Mouse (Mus musculus): ENCODE data around the gene Acvr1b. TPM values are rescaled to one million over a fixed set of nuclear protein-coding genes. Genes with fewer than 3 reads are reported as not detected.

Gene Acvr1b
- total and polyA plus RNA-seq, 2 experiments from 2014 or later = 17.4 to 80.4 TPM

DNA sequence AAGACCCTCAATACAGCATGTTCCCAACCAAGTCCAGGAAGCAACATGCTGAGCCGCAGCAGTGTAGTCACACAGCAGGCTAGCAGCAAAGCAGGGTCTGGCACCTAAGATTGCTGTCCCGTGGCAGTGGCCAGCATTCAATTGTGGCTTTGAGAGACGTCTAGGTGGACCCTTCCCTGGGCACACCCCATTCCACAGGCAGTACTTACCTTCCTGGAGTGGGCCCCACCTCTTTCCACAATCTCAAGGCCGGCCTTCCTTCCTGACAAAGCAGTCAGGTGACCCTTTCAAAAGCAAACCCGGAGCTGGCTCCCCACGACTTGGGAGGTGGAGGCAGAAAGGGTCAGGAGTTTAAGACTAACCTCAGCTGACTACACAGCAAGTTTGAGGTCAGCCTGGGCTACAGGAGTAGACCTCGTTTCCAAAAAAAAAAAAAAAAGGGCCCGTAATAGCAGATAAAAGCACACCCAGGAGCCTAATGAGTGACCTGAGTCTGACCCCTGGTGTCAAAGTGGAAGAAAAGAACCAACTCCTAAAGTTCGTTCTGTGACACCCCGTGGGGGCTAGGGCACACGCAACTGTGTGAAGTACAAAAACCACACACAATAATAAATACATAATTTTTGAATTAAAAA, 59.9 kb downstream of the Acvr1b start:
- no peak overlapping the region for H3K27ac ChIP-seq (ENCODE audit: low read depth, low read length)
- no peak for DNase-seq
- no peak for TF ChIP-seq CTCF (IDR thresholded peaks at IDR 0.05; ENCODE audit: low read depth)
- H3K4me1 ChIP-seq (ENCODE audit: insufficient read depth) = no peaks in the 10 kb centered on the region
- H3K4me3 ChIP-seq (ENCODE audit: low read depth, low read length) = no peak overlapping the region
- H3K9ac ChIP-seq = no peak overlapping the region
- WGBS = 22% methylated on average over 11 of the region's 11 CpGs
- no peak overlapping the region for H3K4me2 ChIP-seq (ENCODE audit: low read depth)
- no peak for ATAC-seq
- peaks cover 13% of the 10 kb centered on the region for H3K36me3 ChIP-seq (ENCODE audit: insufficient read depth)
- no peaks in the 10 kb centered on the region for H3K9me3 ChIP-seq (ENCODE audit: low read length)
- H3K27me3 ChIP-seq (ENCODE audit: insufficient read depth, low read length) = no peaks in the 10 kb centered on the region

DNA sequence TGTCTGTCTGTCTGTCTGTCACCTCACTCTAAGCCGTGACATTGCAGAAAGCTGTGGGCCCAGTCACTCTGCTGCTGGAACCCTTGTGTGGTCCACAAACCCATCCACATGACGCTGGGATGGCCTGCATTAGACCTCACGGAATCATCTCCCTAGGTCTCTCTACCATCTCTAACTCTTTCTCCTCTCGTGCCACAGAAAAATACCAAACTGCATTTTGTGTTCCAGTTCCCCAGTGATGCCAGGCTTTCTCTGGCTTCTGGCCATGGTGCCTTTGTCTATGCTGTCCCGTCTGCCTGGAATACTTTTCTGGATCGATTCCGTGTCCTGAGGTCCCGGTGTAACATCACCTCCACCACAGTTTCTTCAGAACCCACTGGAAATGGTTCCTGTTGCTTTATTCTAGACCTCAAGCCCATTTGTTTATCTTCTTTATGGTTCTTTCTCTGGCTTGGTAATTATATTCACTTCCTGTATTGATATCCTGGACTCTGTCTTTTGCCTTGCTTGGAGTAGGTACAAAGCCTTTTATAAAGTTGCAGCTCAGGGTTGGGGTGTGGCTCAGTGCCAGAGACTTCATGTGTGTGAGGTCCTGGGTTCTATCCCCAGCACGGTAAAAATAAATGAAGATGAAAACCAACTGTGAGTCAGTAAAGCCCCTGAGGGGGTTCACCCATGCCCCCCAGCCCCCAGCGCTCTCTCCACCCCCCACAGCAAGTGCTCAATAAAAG, 60.9 kb downstream of the Acvr1b start:
- ATAC-seq (no peak), DNase-seq (no peak)
- no peak for TF ChIP-seq CTCF (IDR thresholded peaks at IDR 0.05; ENCODE audit: low read depth)
- peaks cover 9% of the 10 kb centered on the region for H3K36me3 ChIP-seq (ENCODE audit: insufficient read depth)
- no peak overlapping the region for H3K9ac ChIP-seq
- H3K4me3 ChIP-seq (ENCODE audit: low read depth, low read length) = no peak overlapping the region
- no peaks in the 10 kb centered on the region for H3K9me3 ChIP-seq (ENCODE audit: low read length)
- no peaks in the 10 kb centered on the region; the same call in 1 of the 2 replicates for H3K27me3 ChIP-seq (ENCODE audit: insufficient read depth, low read length)
- no peak overlapping the region for H3K4me2 ChIP-seq (ENCODE audit: low read depth)
- WGBS = 39% methylated on average over 10 of the region's 10 CpGs
- no peaks in the 10 kb centered on the region for H3K4me1 ChIP-seq (ENCODE audit: insufficient read depth)
- H3K27ac ChIP-seq (ENCODE audit: low read depth, low read length) = no peak overlapping the region

GRCm38 (mm10) chr15:101235342-101235698, 61.5 kb downstream of the Acvr1b start:
- Histone ChIP-seq H3K27me3 (ENCODE audit: insufficient read depth, low read length) (no peaks in the 10 kb centered on the region; the same call in 1 of the 2 replicates), H3K9me3 (ENCODE audit: low read length) (no peaks in the 10 kb centered on the region), H3K36me3 (ENCODE audit: insufficient read depth) (peaks cover 9% of the 10 kb centered on the region), H3K9ac (no peak overlapping the region), H3K4me2 (ENCODE audit: low read depth) (no peak overlapping the region), H3K27ac (ENCODE audit: low read depth, low read length) (no peak overlapping the region), H3K4me1 (ENCODE audit: insufficient read depth) (no peaks in the 10 kb centered on the region), H3K4me3 (ENCODE audit: low read depth, low read length) (no peak overlapping the region)
- DNase-seq = no peak
- no peak for ATAC-seq
- no peak for TF ChIP-seq CTCF (IDR thresholded peaks at IDR 0.05; ENCODE audit: low read depth)
- 46% methylated on average over 5 of the region's 5 CpGs for whole genome bisulfite sequencing

GRCm38 (mm10) chr15:101235728-101236327, 62.0 kb downstream of the Acvr1b start:
- WGBS = 38% methylated on average over 12 of the region's 12 CpGs
- no peak for DNase-seq
- no peaks in the 10 kb centered on the region for H3K4me1 ChIP-seq (ENCODE audit: insufficient read depth)
- H3K9ac ChIP-seq = no peak overlapping the region
- no peak for ATAC-seq
- H3K36me3 ChIP-seq (ENCODE audit: insufficient read depth) = peaks cover 5% of the 10 kb centered on the region
- H3K27ac ChIP-seq (ENCODE audit: low read depth, low read length) = no peak overlapping the region
- H3K4me3 ChIP-seq (ENCODE audit: low read depth, low read length) = no peak overlapping the region
- no peaks in the 10 kb centered on the region; the same call in 1 of the 2 replicates for H3K27me3 ChIP-seq (ENCODE audit: insufficient read depth, low read length)
- H3K4me2 ChIP-seq (ENCODE audit: low read depth) = no peak overlapping the region
- no peak for TF ChIP-seq CTCF (IDR thresholded peaks at IDR 0.05; ENCODE audit: low read depth)
- no peaks in the 10 kb centered on the region for H3K9me3 ChIP-seq (ENCODE audit: low read length)

DNA sequence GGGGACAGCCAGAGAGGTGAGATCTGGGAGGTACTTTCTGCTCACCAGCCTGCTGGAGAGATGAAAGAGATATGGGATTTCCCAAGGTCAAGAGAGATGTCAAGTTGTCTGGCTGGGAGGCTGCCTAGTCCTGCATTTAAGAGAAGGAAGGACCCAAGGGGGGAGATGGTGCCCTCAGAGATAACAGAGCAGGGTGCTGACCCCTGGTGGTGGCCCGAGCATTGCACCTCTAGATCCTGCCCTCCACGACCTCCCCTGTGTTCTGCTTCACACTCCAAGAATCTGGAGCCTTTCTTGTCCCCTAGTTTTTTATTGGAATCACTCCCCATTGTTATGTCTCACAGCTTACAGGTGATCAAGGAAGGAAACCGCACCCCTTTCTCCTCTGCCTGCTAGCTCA, 63.0 kb downstream of the Acvr1b start:
- no peak overlapping the region for H3K4me2 ChIP-seq (ENCODE audit: low read depth)
- no peaks in the 10 kb centered on the region for H3K4me1 ChIP-seq (ENCODE audit: insufficient read depth)
- no peaks in the 10 kb centered on the region for H3K9me3 ChIP-seq (ENCODE audit: low read length)
- TF ChIP-seq CTCF (IDR thresholded peaks at IDR 0.05; ENCODE audit: low read depth) = peak; percentile 72
- H3K27ac ChIP-seq (ENCODE audit: low read depth, low read length) = no peak overlapping the region
- no peak overlapping the region for H3K4me3 ChIP-seq (ENCODE audit: low read depth, low read length)
- DNase-seq (no peak), ATAC-seq (no peak)
- H3K27me3 ChIP-seq (ENCODE audit: insufficient read depth, low read length) = no peaks in the 10 kb centered on the region; the same call in 1 of the 2 replicates
- no peak overlapping the region for H3K9ac ChIP-seq
- 5% methylated on average over 3 of the region's 3 CpGs for WGBS
- H3K36me3 ChIP-seq (ENCODE audit: insufficient read depth) = no peaks in the 10 kb centered on the region; the same call in 1 of the 2 replicates

GRCm38 (mm10) chr15:101238885-101239511, 65.1 kb downstream of the Acvr1b start:
- TF ChIP-seq CTCF (IDR thresholded peaks at IDR 0.05; ENCODE audit: low read depth) = peak; percentile 63
- no peaks in the 10 kb centered on the region for H3K4me1 ChIP-seq (ENCODE audit: insufficient read depth)
- H3K9ac ChIP-seq = no peak overlapping the region
- peak overlapping the region; percentile 9; the same call in 1 of the 2 replicates for H3K4me3 ChIP-seq (ENCODE audit: low read depth, low read length)
- 3% methylated on average over 28 of the region's 28 CpGs for WGBS
- peak overlapping the region; percentile 42 for H3K4me2 ChIP-seq (ENCODE audit: low read depth)
- ATAC-seq = peak; percentile 50; the same call in 1 of the 2 replicates
- H3K9me3 ChIP-seq (ENCODE audit: low read length) = no peaks in the 10 kb centered on the region
- H3K27ac ChIP-seq (ENCODE audit: low read depth, low read length) = no peak overlapping the region
- DNase-seq = peak; percentile 61
- H3K27me3 ChIP-seq (ENCODE audit: insufficient read depth, low read length) = no peaks in the 10 kb centered on the region; the same call in 1 of the 2 replicates
- no peaks in the 10 kb centered on the region for H3K36me3 ChIP-seq (ENCODE audit: insufficient read depth)

Measured in forebrain, postnatal 0 days (tissue).